Mouse (Mus musculus): Measurements from ENCODE around the gene Retreg1.

Retreg1 gene

GRCm38 (mm10) chr15:25922007-25922406 lies 79.0 kb downstream of the Retreg1 start:
- DNase-seq: no peak

- no peak for DNase-seq
Observed at GRCm38 (mm10) chr15:25923916-25924315, 80.9 kb downstream of the Retreg1 start.

DNA sequence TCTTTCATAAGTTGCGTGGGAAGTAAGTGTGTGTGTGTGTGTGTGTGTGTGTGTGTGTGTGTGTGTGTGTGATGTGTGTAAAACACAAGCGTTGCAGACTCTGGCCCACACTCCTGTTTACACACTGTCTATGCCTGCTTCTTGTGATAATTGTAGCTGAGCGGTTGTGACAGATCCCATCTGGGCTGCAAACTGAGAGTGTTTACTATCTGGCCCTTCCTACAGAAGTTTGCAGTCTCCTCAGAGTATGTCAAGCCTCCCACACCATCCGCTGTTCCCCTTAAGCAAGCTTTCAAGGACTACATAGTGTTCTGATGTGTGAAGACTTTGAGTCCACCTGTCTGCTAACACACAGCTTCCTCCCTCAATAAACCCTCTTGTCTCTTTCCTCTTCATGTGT lies 83.2 kb downstream of the Retreg1 start:
- DNase-seq: peak in 1 of 2 experiments; percentile 13

DNA sequence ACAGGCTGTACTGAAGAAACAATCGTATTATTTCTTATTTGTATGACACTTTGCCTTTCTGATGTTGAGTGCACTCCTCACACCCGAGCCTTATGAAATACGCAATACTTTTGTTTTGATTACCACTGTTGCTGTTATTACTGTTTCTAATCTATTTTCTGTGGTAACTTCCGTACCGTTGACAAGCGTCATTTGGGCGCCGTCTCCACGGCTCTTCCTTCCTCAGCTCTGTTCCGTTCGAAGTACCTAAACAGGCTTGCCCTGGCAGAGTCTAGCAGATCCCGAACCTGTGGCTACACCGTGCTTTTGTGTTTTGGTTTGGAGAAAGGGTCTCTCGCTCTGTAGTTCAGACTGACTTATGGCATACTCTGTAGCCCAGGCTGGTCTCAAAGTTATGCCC lies 84.1 kb downstream of the Retreg1 start:
- no peak for DNase-seq

- no peak for DNase-seq
Observed at GRCm38 (mm10) chr15:25928001-25928400, 85.0 kb downstream of the Retreg1 start.

- no peak for DNase-seq
Observed at GRCm38 (mm10) chr15:25928831-25929230, 85.9 kb downstream of the Retreg1 start.

GRCm38 (mm10) chr15:25929518-25929917 lies 86.5 kb downstream of the Retreg1 start:
- DNase-seq: no peak

- no peak for DNase-seq
Observed at GRCm38 (mm10) chr15:25929936-25930335, 87.0 kb downstream of the Retreg1 start.

DNA sequence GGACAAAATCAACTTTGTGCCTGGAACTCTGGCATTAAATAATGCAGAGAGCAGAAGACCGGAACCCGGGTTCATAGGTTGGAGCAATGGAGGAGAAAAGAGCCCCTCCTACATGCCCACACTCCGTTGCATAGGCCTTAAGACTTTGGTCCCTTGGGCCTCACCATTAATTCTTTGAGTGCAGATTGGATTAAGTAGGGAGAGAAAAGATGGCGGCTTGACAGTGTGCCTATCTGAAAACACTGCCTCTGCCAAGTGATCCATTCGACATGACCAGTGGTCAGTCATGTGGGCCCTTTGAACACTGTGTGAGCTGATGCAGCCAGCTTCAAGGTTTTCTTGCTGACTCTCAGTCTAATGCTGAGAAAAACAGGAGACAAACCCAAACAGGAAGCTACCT lies 87.7 kb downstream of the Retreg1 start:
- DNase-seq: no peak

DNA sequence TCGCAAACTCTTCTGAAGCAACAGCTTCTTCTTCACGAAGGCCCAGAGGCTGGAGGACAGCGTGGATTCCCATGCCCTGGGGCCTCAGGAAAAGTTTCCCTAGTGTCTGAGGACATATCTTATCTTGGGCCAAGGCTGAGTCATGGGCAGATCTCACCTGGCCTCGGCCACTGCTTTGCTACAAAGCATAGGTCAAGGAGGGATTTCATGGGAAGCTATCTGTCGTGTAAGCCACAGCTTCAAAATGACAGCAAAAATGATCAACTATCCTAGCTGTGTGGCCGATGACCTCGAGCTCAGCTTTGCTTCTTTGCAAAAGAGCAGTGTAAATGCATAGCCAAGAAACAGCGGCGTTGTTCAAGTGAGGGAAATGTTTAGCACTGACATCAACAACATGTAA lies 89.5 kb downstream of the Retreg1 start:
- no peak for DNase-seq

- DNase-seq: peak; percentile 64 to 76
Observed at GRCm38 (mm10) chr15:25932937-25933684, 90.1 kb downstream of the Retreg1 start.

GRCm38 (mm10) chr15:25933685-25934108 lies 90.7 kb downstream of the Retreg1 start:
- DNase-seq: no peak

DNA sequence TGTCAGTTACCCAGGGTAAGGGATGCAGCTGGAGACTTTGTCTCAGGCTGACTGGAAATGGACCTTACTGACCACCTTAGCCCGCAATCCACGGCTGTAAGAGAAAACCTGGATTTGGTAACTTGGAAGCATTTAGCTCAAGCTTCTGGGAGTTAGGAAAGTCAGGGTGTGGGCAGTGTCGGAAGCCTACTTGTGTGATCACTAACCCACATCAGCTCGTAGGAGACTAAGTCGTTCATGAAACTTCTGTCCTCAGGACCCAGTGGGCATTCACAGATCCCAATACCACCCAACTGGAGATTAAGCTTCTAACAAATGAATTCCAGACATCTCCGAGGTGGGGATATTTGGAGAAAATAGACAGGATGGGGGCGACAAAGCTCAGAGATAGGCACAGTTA lies 91.4 kb downstream of the Retreg1 start:
- no peak for DNase-seq

GRCm38 (mm10) chr15:25938496-25938895 lies 95.5 kb downstream of the Retreg1 start:
- DNase-seq: no peak

DNA sequence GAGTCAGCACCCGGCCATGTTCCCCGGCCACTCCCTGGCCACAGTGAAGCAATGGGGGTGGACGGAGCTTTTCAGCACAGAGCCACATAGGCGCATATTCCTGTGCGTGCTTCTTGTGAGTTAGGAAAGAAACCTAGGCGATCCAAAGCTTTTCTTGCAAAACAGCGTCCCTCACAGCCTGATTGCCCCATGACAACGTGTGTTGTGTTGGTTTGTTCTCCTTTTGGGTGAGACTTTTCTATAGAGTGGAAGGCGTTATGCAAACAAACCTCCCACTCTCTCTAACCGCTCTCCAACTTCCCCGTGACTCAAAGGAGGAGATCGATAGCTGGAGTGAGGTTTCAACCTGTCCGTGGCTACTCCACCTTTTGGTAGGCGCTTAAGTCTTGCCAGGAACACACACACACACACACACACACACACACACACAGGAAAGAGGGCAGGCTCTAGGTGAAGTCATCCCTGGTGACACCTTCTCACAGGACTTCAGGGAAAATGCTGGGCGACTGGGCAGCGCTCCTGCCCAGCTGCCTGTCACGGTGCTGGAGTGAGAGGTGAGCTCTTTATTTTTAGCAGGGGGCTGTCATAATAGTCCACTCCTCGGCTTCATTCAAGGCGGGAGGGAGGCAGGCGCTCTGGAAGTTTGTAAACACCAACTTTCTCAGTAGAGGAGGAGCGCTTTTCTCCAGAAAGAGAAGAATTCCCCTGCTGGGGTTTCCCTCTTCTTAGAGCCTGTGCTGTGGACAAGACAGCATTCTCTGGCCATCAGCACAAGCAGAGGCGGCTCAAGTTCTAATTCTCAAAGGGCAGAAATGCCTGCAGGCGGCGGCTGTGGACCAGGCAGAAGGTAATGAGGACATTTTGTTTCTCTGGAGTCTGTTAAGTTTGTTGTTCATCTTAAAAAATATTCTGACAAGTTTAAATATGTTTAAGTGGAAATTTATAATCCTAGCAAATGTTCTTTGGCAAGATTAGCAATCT lies 97.7 kb downstream of the Retreg1 start:
- DNase-seq: peak; percentile 61

DNA sequence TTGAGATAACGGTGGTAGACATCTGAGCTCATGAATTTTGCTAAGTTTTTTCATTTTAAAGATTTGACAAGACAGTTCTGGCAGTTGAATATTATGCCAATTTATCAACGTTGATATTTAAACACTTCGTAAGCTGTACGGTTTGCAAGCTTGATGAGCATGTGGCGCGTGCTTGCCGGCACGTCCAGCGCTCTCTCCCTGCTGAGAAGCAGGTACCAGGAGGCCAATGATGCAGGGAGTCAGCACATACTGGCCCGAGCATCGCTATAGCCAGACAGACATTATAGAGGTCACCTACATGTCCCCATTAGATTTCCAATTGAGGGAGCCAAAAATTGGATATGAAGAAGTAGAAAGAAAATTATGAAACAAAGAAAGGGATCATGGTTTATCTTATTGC lies 98.5 kb downstream of the Retreg1 start:
- no peak for DNase-seq

DNA sequence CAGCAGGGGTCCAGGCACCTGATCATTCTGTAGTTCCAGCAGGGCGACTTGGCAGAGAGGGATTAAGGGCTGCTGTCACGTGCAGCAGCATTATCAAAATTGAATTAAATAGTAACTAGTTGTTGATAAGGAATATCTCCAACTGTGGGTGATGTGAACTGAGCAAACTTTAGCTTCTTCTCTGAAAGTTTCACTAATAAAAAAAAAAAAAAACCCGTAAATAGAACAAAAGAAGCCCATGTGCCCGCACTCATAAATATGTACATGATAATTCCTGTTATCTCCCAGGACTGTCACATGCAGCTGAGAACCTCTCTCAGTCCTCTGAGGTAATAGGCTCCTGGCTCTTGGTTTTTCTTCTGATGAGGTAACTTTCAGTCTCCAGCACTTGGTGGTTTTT lies 99.4 kb downstream of the Retreg1 start:
- DNase-seq: no peak

DNA sequence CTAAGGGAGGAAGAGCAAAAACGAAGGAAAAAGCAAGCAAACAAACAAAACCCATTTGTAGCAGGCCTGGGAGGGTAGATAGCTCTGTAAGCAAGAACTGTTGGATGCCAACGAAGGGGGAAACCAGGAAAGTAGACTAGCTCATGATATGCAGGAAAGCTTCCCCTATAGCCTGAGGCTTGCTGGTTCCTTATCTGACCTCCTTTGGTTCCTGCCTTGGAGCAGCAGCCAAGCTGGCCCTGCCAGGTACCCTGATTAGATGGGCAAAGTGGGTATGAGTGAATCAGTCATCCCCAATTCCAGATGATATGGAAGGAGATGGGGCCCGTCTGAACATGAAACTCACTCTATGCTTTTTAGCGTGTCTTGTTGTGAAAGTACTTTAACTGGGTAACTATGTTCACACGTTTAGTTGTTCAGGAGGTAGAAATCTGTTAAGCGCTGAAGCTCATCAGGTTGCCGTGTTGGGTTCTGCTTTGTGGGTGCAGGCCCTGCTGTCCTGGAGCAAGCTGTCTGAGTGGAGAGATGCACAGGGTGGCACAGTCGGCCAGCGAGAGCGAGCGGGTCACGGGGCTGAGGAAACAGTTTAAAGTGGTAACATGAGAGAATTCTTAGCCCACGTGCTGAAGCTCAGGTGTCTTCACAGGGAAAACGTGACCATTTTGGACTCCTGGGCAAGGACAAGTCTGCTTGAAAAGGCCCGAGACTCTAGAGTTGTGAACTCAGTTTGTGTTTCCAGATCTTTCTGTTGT lies 100.6 kb downstream of the Retreg1 start:
- DNase-seq: no peak

DNA sequence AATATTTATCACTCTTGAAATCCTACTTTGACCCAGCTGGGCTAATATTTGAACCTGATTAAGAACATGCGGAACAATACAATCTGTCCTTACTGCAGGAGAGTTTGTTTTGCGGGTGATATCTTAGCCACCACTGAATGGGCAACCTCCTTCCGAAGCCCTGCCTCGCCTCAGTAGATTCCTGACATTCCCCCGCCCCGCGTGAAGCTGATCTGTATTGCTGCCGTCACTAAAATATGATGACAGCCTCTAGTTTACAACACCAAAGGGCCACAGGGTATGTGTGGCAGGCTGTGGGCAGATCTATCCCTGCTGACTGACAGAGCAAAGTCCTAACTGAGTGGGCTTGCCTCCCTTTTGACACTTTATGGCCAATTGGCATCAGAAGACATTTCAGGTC lies 102.2 kb downstream of the Retreg1 start:
- DNase-seq: peak in 1 of 2 experiments; percentile 50

DNA sequence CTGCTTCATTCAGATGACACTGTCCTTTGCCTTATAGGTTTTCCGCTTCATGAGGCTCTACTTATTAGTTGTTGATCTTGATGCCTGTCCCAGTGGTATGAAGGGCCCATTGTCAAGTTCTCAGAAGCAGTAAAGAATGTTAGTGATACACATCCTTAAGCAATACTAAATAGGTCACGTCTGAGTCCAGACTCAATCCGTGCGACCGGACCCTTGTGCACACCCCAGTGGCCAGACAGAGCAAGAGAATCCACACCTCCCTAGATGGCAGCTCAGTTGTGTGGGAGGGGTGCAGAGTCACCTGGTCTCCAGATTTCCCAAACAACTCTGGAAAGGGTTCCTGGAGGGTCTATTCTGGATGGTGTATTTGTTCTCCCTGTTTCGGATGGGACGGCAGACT lies 103.5 kb downstream of the Retreg1 start:
- DNase-seq: no peak

DNA sequence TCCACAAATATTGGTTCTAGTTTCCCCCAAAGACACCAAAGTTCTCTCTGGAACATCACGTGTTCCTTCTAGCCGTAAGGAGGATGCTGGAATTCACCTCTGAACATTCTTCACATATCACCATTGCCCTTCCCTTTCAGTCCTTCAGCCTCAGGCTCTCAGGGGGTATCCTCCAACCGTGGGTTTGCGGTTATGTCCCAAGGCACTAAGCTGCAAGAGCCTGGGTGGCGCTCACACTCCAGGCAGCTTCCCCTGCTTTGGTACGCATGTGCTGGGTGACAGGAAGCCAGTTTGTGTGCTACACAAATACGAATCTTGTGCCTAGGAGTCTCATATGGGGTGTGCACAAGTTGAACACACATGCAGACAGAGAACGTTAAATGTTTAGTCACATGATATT lies 104.4 kb downstream of the Retreg1 start:
- peak in 1 of 2 experiments; percentile 26 for DNase-seq

GRCm38 (mm10) chr15:25948257-25949223 lies 105.6 kb downstream of the Retreg1 start:
- peak in 1 of 2 experiments; percentile 32 for DNase-seq
